Mouse (Mus musculus) hindbrain, postnatal 0 days (tissue): ENCODE data around the gene Bmp8a. TPM values are rescaled to one million over a fixed set of nuclear protein-coding genes. Genes with fewer than 3 reads are reported as not detected.
"Not testable (repeated sequence)": the region's sequence is repeated elsewhere in the genome, so short reads cannot be mapped to it uniquely, and the experiment has no call there.

Source experiments
- ATAC-seq: fragments of 200-750 bp; cut with Nextera tagmentation; 2 replicates; pipeline ENCODE4 v1.8.0; 2017; ENCODE audit warnings: mild to moderate bottlenecking, moderate TSS enrichment, moderate library complexity
- DNase-seq: peaks from one replicate; pipeline ENCODE4 v3.0.0-alpha.2; 2015; ENCODE audit warnings: low spot score
- H3K27ac ChIP-seq: fragments of 300-500 bp; sonication (generic); 2 replicates; pipeline ENCODE4 v1.5.1; 2014; ENCODE audit warnings: mild to moderate bottlenecking
- H3K27me3 ChIP-seq: fragments of 300-500 bp; sonication (generic); 2 replicates; pipeline ENCODE4 v1.6.1; 2014; ENCODE audit warnings: low read length, mixed read lengths; ENCODE audit not compliant: insufficient read depth
- H3K36me3 ChIP-seq: fragments of 300-500 bp; sonication (generic); 2 replicates; pipeline ENCODE4 v1.6.1; 2014; ENCODE audit warnings: low read length, mixed read lengths; ENCODE audit not compliant: insufficient read depth
- H3K4me1 ChIP-seq: fragments of 300-500 bp; sonication (generic); 2 replicates; pipeline ENCODE4 v1.6.1; 2014; ENCODE audit warnings: antibody characterized with exemption, low read length, mixed read lengths; ENCODE audit not compliant: insufficient read depth
- H3K4me2 ChIP-seq: fragments of 300-500 bp; sonication (generic); 2 replicates; pipeline ENCODE4 v1.6.1; 2014; ENCODE audit warnings: low read depth, mild to moderate bottlenecking, low read length, moderate library complexity, mixed read lengths
- H3K4me3 ChIP-seq: fragments of 300-500 bp; sonication (generic); 2 replicates; pipeline ENCODE4 v1.5.1; 2014; ENCODE audit warnings: low read length
- H3K9ac ChIP-seq: fragments of 300-500 bp; sonication (generic); replicated peaks from 2 replicates; pipeline ENCODE4 v1.6.1; 2014; ENCODE audit warnings: mild to moderate bottlenecking, low read length, moderate library complexity, mixed read lengths
- H3K9me3 ChIP-seq: fragments of 300-500 bp; sonication (generic); 2 replicates; pipeline ENCODE4 v1.6.1; 2016; ENCODE audit warnings: low read length, mixed read lengths
- CTCF ChIP-seq: IDR thresholded peaks from 2 replicates; pipeline ENCODE4 v1.5.1; 2016; ENCODE audit warnings: antibody characterized with exemption, control low read depth, low read depth
- WGBS: fragments of 180-500 bp; shearing (Covaris S2); extraction: QIAGEN DNeasy Blood & Tissue Kit; methylation state at CpG from one replicate; pipeline ENCODE4 v1.1.7; 2014; 5-methylcytosine and 5-hydroxymethylcytosine counted together
- polyA plus RNA-seq: library from polyadenylated mRNA; unstranded; fragments of >200 nt; fragmentation: Nextera tagmentation; extraction: Ambion mirVana; gene quantifications from 2 replicates; pipeline ENCODE4 v1.2.1, GENCODE M21; 2015
- total RNA-seq: library from RNA; depleted of rRNA; stranded (reverse); fragments of >200 nt; gene quantifications from 2 replicates; pipeline ENCODE4 v1.2.3, GENCODE M21; 2014

The Bmp8a gene
- total and polyA plus RNA-seq, 2 experiments from 2014 or later, result 0.10 to 0.44 TPM

GRCm38 (mm10) chr4:123342091-123342641 lies 886 bp downstream of the Bmp8a start:
- no peak overlapping the region; the same call in 1 of the 2 replicates for H3K9ac ChIP-seq

DNA sequence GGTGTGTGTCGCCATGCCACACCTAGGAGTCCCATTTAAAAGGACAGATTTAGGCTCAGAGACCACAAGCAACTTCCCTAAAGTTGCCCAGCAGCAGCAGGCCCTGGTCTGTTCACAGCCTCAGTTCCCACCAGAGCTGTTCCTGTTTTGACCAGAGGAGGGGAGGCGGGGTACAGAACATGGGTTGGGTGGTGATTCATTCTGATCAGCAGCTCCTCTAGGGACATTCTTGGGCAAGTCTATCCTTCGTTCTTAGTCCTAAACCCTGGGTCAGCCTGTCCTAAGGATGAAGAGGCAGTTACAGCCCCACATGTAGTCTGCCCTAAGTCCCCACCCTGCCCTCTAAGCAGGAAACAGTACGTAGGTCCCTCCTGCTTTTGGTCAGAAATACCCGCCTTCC lies 2.8 kb downstream of the Bmp8a start:
- Histone ChIP-seq H3K9ac (no peak overlapping the region), H3K27ac (no peak overlapping the region), H3K4me3 (no peak overlapping the region), H3K36me3 (no peaks in the 10 kb centered on the region), H3K4me2 (no peak overlapping the region), H3K4me1 (peaks cover 7% of the 10 kb centered on the region; the same call in 1 of the 2 replicates), H3K27me3 (peaks cover 10% of the 10 kb centered on the region), H3K9me3 (no peaks in the 10 kb centered on the region)
- TF ChIP-seq CTCF, result no peak
- DNase-seq (no peak), ATAC-seq (no peak)
- 77% methylated on average over 5 of the region's 5 CpGs for WGBS

More at GRCm38 (mm10) chr4:123342091-123342641, 886 bp downstream of the Bmp8a start:
- WGBS, result 2% methylated on average over 43 of the region's 43 CpGs
- ATAC-seq (peak; percentile 36), DNase-seq (no peak)
- no peaks in the 10 kb centered on the region; the same call in 1 of the 2 replicates for H3K36me3 ChIP-seq
- H3K27ac ChIP-seq, result no peak overlapping the region
- peak overlapping the region; percentile 42 for H3K4me3 ChIP-seq
- peak overlapping the region; percentile 67 for H3K4me2 ChIP-seq
- H3K9me3 ChIP-seq, result no peaks in the 10 kb centered on the region
- H3K27me3 ChIP-seq, result peaks cover 10% of the 10 kb centered on the region
- peaks cover 7% of the 10 kb centered on the region; the same call in 1 of the 2 replicates for H3K4me1 ChIP-seq
- TF ChIP-seq CTCF, result no peak

DNA sequence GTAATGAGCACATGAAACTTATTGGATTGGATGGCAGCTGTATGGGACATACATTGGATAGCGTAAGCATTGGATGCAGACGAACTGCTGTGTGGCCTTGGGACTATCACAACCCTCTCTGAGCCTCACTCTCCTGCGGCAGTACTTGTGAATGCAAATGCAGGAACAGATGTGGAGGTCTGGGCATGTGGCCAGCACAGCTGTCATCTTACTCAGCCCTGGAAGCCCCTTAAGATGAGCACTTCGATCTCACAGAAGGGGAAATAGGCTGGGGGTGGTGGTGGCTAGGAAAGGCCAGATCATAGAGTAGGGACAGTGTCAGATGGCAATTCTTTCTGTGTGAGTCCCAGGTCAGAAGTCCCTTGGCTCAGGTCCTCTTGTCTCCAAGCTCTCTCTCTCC lies 5.4 kb downstream of the Bmp8a start:
- H3K36me3 ChIP-seq, result no peaks in the 10 kb centered on the region
- H3K4me2 ChIP-seq, result no peak overlapping the region
- no peak overlapping the region for H3K9ac ChIP-seq
- no peak overlapping the region for H3K4me3 ChIP-seq
- WGBS, result 68% methylated on average over 4 of the region's 4 CpGs
- DNase-seq (no peak), ATAC-seq (no peak)
- TF ChIP-seq CTCF, result no peak
- no peak overlapping the region for H3K27ac ChIP-seq
- H3K27me3 ChIP-seq, result peaks cover 10% of the 10 kb centered on the region
- no peaks in the 10 kb centered on the region for H3K9me3 ChIP-seq
- H3K4me1 ChIP-seq, result peaks cover 4% of the 10 kb centered on the region; the same call in 1 of the 2 replicates

DNA sequence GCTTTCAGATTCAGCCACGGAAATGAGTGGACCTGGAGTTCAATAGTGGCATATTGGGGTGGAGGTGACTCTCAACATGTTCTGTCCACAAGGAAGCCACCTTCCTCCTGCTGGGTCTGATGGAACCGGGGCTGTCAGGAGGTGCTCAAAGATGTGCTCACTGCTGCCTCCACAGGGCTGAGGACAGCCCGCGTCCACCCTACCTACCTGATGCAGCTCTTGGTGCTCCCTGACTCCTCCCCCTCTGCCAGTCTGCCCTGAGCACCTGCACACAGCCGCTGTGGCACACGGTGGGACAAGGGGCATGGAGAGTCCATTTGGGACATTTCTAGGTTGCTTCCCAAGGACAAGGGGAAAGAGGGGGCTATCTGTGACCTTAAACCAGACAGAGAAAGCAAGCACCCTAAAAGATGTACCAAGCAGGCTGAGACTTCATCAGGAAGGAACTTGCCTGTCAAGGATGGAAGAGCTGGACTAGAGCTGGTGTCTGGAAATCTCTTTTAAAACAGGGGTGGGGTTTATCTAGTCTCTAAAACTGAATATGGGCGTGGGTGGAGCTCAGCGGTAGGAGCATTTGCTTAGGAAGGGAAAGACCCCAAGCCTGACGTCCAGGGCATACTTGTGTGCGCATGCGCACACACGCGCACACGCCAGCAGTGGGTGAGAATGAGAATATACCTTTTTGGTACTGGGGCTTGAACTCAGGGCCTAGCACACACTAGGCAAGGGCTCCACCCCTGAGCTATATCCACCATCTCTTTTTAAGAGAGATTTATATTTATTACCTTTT lies 7.1 kb downstream of the Bmp8a start:
- H3K27ac ChIP-seq, result no peak overlapping the region
- 72% methylated on average over 14 of the region's 14 CpGs for WGBS
- no peak for ATAC-seq

GRCm38 (mm10) chr4:123335244-123335643 lies 7.8 kb downstream of the Bmp8a start:
- 74% methylated on average over 10 of the region's 10 CpGs for WGBS
- H3K4me1 ChIP-seq, H3K4me3 ChIP-seq, H3K36me3 ChIP-seq, H3K27me3 ChIP-seq, H3K27ac ChIP-seq, H3K9me3 ChIP-seq, H3K9ac ChIP-seq, H3K4me2 ChIP-seq, DNase-seq: not testable (repeated sequence)
- peak; percentile 48; the same call in 1 of the 2 replicates for ATAC-seq

More for the DNA sequence above, 7.1 kb downstream of the Bmp8a start:
- Histone ChIP-seq H3K36me3 (no peaks in the 10 kb centered on the region), H3K4me1 (no peaks in the 10 kb centered on the region), H3K4me3 (no peak overlapping the region), H3K9ac (no peak overlapping the region), H3K27me3 (no peaks in the 10 kb centered on the region), H3K9me3 (no peaks in the 10 kb centered on the region), H3K4me2 (no peak overlapping the region)
- peak; percentile 11; the same call in 1 of the 2 replicates for TF ChIP-seq CTCF
- no peak for DNase-seq

DNA sequence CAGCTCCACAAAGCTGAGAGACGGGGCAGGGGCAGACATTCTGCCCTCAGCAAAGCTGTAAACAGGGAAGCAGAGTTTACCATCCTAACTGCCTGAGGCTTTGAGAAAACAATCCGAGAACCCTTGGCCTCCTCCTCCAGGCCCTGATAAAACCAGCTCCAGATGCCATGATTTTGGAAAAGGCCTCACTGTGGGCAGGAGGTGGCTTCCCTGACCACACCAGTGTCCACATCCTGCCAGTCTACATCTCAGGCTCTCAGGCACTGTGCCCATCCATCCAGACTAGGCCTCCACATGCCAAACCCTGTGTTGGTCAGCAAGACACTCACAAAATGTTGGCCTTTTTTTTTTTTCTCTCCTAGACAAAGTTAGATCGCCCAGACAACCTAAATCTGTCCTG lies 8.9 kb downstream of the Bmp8a start:
- ATAC-seq (no peak), DNase-seq (no peak)
- H3K4me1 ChIP-seq, result no peaks in the 10 kb centered on the region
- no peak overlapping the region for H3K4me3 ChIP-seq
- no peak overlapping the region for H3K27ac ChIP-seq
- no peaks in the 10 kb centered on the region for H3K9me3 ChIP-seq
- H3K36me3 ChIP-seq, result no peaks in the 10 kb centered on the region
- no peak overlapping the region for H3K9ac ChIP-seq
- H3K27me3 ChIP-seq, result no peaks in the 10 kb centered on the region
- H3K4me2 ChIP-seq, result no peak overlapping the region
- 79% methylated on average over 3 of the region's 3 CpGs for WGBS
- no peak for TF ChIP-seq CTCF

DNA sequence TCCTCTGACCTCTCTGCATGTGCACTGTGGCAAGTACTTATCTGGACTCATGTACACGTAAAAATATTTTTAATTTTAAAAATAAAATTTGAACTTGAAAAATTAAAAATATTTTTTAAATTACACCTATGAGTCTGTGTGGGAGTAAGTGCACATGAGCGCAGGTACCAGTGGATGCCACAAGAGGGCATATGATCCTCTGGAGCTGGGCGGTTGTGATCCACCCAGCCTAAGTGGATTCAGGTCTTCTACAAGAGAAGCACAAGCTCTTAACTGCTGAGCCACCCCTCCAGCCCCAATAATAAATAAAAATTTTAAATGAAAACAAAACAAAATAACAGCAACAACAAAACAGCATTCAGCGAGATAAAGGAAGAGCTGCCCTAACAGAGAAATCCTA lies 9.9 kb downstream of the Bmp8a start:
- WGBS, result 97% methylated on average over 4 of the region's 4 CpGs
- TF ChIP-seq CTCF, result no peak
- H3K4me3 ChIP-seq, result no peak overlapping the region

GRCm38 (mm10) chr4:123331961-123332360 lies 11.1 kb downstream of the Bmp8a start:
- not testable (repeated sequence) for ATAC-seq

More for the DNA sequence above, 9.9 kb downstream of the Bmp8a start:
- no peak overlapping the region for H3K4me2 ChIP-seq
- no peaks in the 10 kb centered on the region for H3K4me1 ChIP-seq
- H3K36me3 ChIP-seq, result no peaks in the 10 kb centered on the region
- DNase-seq (no peak), ATAC-seq (no peak)
- H3K9me3 ChIP-seq, result no peaks in the 10 kb centered on the region
- no peaks in the 10 kb centered on the region for H3K27me3 ChIP-seq
- no peak overlapping the region for H3K27ac ChIP-seq
- no peak overlapping the region for H3K9ac ChIP-seq

More at GRCm38 (mm10) chr4:123331961-123332360, 11.1 kb downstream of the Bmp8a start:
- H3K4me1 ChIP-seq, H3K9me3 ChIP-seq, H3K4me3 ChIP-seq, H3K36me3 ChIP-seq, DNase-seq, H3K27me3 ChIP-seq, H3K4me2 ChIP-seq, H3K27ac ChIP-seq, H3K9ac ChIP-seq: not testable (repeated sequence)
- 80% methylated on average over 1 of the region's 1 CpGs for WGBS
